Comparison of ENCODE assay signal across 17 mouse cellular contexts in the genomic region with DNA sequence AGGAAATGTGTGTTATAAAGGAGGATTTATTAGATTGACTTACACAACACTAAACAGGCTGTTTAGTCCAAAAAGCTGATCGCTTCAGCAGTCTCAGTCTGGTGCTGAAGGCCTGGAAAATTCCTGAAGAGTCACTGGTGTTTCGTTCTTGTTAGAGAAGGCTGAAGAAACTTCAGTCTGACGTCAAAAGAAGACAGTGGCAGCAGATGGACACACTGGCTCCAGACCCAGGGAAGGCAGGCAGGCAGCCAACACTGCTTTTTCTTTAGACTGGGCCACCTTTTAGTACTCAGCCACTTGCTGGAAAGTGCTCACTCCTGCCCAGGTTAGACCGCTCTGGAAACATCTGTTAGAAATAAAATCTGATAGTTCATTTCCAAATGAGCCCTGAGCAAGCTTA. TPM values are rescaled to one million over a fixed set of nuclear protein-coding genes. Genes with fewer than 3 reads are reported as not detected.
DNase-seq lines count a peak whose midpoint lies in the region.
"Had no signal": no experiment of that assay in that cellular context is flagged by ENCODE, and none has a peak within 500 bp of the region (broad histone marks: within the 10 kb centered on the region; RNA-seq: fewer than 3 reads in every experiment).

No protein-coding gene starts in this region.

- no peaks in the 10 kb centered on the region for H3K4me1 ChIP-seq in heart, embryonic 10.5 days
- H3K4me1 ChIP-seq: embryonic facial prominence, embryonic 13.5 days; hindbrain, embryonic 12.5 days; limb, embryonic 12.5 days had no signal

- H3K36me3 ChIP-seq in heart, embryonic 10.5 days = peaks cover 9% of the 10 kb centered on the region; the same call in 1 of the 2 replicates
- H3K36me3 ChIP-seq: liver, embryonic 12.5 days had no signal

- no peaks in the 10 kb centered on the region for H3K27me3 ChIP-seq in heart, embryonic 10.5 days (ENCODE audit: insufficient read depth, poor library complexity, severe bottlenecking)
- H3K27me3 ChIP-seq: embryonic facial prominence, embryonic 13.5 days; hindbrain, embryonic 12.5 days; limb, embryonic 12.5 days; liver, embryonic 12.5 days had no signal

- 86% methylated on average over 4 of the region's 4 CpGs for WGBS in heart, embryonic 10.5 days

- DNase-seq in cerebellum, postnatal 14 days = peak; percentile 67 to 70
- DNase-seq in cerebellum, adult 9-10 months = no peak
- DNase-seq in heart, postnatal 10 days = peak; percentile 48 to 57
- DNase-seq in heart, embryonic 10.5 days (ENCODE audit: low spot score) = no peak
- peak; percentile 59 for DNase-seq in lung, postnatal 10 days
- no peak for DNase-seq in lung, postnatal 4 days
- DNase-seq in urinary bladder, postnatal 25 days (ENCODE audit: low spot score) = no peak
- DNase-seq: kidney, adult 18-20 months; lung, embryonic 14.5 days; midbrain, embryonic 14.5 days; thymus, postnatal 14 days had no signal

- no peak overlapping the region for H3K4me3 ChIP-seq in heart, embryonic 10.5 days
- H3K4me3 ChIP-seq: embryonic facial prominence, embryonic 13.5 days; hindbrain, embryonic 12.5 days; limb, embryonic 12.5 days; liver, embryonic 12.5 days; myocyte had no signal

- H3K27ac ChIP-seq in heart, embryonic 10.5 days = no peak overlapping the region
- H3K27ac ChIP-seq: embryonic facial prominence, embryonic 13.5 days; hindbrain, embryonic 12.5 days; limb, embryonic 12.5 days; liver, embryonic 12.5 days had no signal

- no peaks in the 10 kb centered on the region for H3K9me3 ChIP-seq in heart, embryonic 10.5 days
- H3K9me3 ChIP-seq: embryonic facial prominence, embryonic 13.5 days; hindbrain, embryonic 12.5 days; limb, embryonic 12.5 days; liver, embryonic 12.5 days had no signal

- intact Hi-C loops in heart, postnatal 10 days (cut with DNase I) = no loop called here

RNA-seq across cellular contexts. Expression of gene Cd81, which starts 19.0 kb away (rescaled TPM):
- 100 to 1,000 TPM; 630 to 639 TPM for total RNA-seq in heart, postnatal 10 days (2021)
- 472 and 583 TPM in 2 replicates for polyA plus RNA-seq in heart, embryonic 10.5 days (2016; fragmentation: Nextera tagmentation; extraction: Ambion mirVana)

RNA-seq across cellular contexts. Expression of gene Tspan32, which starts 28.7 kb away (rescaled TPM):
- total RNA-seq in heart, postnatal 10 days (2021) = 1 to 10 TPM in 1 of 2 experiments, under 1 TPM in 1; 0.81 to 1.2 TPM
- polyA plus RNA-seq in heart, embryonic 10.5 days (2016; fragmentation: Nextera tagmentation; extraction: Ambion mirVana) = 19.3 and 21.1 TPM in 2 replicates
- total RNA-seq: layer of hippocampus, postnatal 10 days had no signal

RNA-seq across cellular contexts. Expression of gene Tssc4, which starts 35.5 kb away (rescaled TPM):
- 10 to 100 TPM; 24.9 to 26.3 TPM for total RNA-seq in heart, postnatal 10 days (2021)
- polyA plus RNA-seq in heart, embryonic 10.5 days (2016; fragmentation: Nextera tagmentation; extraction: Ambion mirVana) = 78.0 and 99.5 TPM in 2 replicates

Comparison
In these comparisons a context has a peak if more than half of its experiments do, and no peak if none do; other contexts are left out.
1. DNase-seq: peak in cerebellum, postnatal 14 days (2 of 2), heart, postnatal 10 days (2 of 2) and lung, postnatal 10 days (single experiment); none in cerebellum, adult 9-10 months (single experiment), heart, embryonic 10.5 days (single experiment), lung, postnatal 4 days (0 of 2) and urinary bladder, postnatal 25 days (single experiment).